Mouse (Mus musculus) C2C12 (cell line): ENCODE measurements at regions not wholly inside any gene's neighbourhood (a gene's known extent, or its start where the extent isn't known, plus 50 kb on each side); places are given as distances from the start of the nearest gene placed in this dataset.

Experiments used
- CEBPB ChIP-seq: IDR thresholded peaks from one replicate; pipeline ENCODE4 v1.6.1; 2011; ENCODE audit warnings: low read depth, mild to moderate bottlenecking, control low read depth, moderate library complexity
- CTCF ChIP-seq: IDR thresholded peaks from one replicate; pipeline ENCODE4 v1.5.1; 2011; ENCODE audit not compliant: control insufficient read depth, insufficient read depth, insufficient read length
- MAX ChIP-seq: IDR thresholded peaks from one replicate; pipeline ENCODE4 v1.6.1; 2011; ENCODE audit warnings: mild to moderate bottlenecking, control low read depth
- MYOG ChIP-seq: IDR thresholded peaks from one replicate; pipeline ENCODE4 v1.6.1; 2011; ENCODE audit not compliant: control insufficient read depth, insufficient read length; ENCODE audit errors: extremely low read depth
- USF1 ChIP-seq: IDR thresholded peaks from one replicate; pipeline ENCODE4 v1.6.1; 2011; ENCODE audit warnings: low read depth, mild to moderate bottlenecking, control low read depth, moderate library complexity

- TF ChIP-seq USF1 (no peak), CTCF (no peak), MAX (no peak), CEBPB (no peak), MYOG (no peak)
Observed at GRCm38 (mm10) chr15:42901782-42902181, 2767.6 kb downstream of the 9330182O14Rik start.
